Mouse (Mus musculus) layer of hippocampus, postnatal 36 days (tissue): ENCODE measurements at regions not wholly inside any gene's neighbourhood (a gene's known extent, or its start where the extent isn't known, plus 50 kb on each side); places are given as distances from the start of the nearest gene placed in this dataset.

Experiments used
- DNase-seq, 2 experiments: peaks; one replicate each; pipeline ENCODE4 v3.0.0; 2022

- no peak for DNase-seq
Observed at GRCm38 (mm10) chr3:61064720-61065119, 62.1 kb downstream of the P2ry1 start.

- no peak for DNase-seq
Observed at GRCm38 (mm10) chr3:61067067-61067466, 64.5 kb downstream of the P2ry1 start.

DNA sequence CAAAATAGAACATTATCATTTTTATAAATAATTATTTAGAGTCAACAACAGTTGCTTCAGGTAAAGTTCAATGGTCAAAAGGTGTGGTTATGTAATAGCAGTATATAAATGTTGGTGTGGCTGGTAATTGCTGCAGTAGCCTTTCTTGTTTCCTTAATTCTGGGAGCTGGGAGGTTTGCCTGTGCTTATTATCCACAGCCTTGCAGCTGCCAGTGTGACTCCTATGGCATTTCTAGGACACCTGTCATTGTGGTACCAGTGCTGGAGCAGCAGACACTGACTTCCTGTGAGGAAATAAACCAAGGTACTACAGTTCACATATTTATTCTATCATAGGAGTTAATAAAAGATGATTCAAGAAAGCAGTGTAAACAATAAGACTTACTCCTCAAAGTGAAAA lies 65.6 kb downstream of the P2ry1 start:
- DNase-seq: no peak

DNA sequence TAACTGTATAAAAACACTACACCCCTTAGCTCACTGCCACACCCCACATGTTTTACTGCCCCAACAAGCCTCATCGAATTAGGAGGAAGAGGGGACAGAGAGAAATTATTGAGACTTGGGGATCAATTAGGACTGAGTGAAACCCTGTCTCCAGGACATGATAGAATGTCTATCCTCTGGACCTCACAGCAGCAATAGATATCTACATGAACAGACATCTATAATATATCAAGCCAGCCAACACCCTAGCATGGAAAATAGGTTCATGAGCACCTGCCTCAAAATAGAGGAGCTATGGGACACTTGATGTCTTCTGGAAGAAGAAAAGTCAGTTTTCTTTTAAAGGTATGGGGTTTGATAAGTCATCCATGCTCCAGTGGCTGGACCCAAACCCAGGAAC lies 68.4 kb downstream of the P2ry1 start:
- DNase-seq: no peak

- DNase-seq: no peak
Observed at GRCm38 (mm10) chr3:61072330-61072729, 69.7 kb downstream of the P2ry1 start.

DNA sequence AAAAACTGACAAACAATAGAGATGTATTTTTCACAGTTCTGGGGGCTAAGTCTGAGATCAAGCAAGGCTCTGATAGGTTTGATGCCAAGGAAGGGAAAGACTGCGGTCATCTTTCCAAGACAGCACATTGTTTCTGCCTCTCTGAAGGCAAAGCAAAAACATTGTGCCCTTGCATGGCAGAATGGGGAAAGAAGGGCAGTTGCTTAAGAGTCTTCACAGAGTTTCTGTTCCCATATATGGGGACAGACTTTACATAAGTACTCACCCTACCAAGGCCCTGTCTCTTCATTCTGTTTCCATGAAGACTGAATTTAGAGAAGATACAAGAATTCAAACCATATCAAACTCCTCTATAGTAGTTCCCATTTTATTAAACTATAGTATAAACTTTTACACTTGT lies 70.5 kb downstream of the P2ry1 start:
- no peak for DNase-seq

- no peak for DNase-seq
Observed at GRCm38 (mm10) chr3:61073806-61074205, 71.2 kb downstream of the P2ry1 start.

DNA sequence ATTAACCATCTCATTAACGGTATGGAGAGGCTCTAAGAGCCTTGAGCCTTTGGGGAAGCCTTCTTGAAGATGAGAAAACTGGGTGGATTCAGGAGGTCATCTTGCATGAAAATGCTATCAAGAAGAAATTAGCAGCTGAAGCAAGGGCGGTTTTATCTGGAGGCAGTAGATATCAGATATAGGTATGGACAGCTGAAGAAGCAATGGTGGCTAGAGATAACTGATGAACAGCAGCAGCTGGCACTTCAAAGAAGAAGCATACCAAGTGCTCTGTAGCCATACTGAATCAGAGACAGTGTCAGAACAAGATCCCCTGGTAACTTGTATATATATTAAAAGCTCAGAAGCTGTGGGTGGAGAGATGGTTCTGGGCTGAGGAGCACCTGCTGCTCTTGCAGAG lies 73.2 kb downstream of the P2ry1 start:
- no peak for DNase-seq

DNA sequence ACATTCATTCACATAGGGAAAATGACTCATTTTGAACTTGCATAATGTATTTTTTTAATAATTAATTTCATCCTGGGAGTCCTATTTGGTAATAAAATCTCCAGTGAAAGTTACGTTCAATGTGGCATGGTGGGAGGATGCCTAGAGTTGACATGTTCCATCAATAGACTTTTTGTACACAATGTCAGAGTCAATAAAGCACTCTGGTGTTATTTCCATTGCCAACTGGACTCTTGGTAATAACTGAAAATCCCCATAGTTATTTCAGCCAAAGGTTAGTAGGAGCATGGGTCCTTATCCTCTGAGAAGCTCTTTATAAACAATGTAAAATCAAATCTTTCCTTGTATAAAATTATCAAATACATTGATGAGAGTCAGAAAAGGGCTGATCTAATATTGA lies 87.3 kb downstream of the P2ry1 start:
- DNase-seq: no peak

DNA sequence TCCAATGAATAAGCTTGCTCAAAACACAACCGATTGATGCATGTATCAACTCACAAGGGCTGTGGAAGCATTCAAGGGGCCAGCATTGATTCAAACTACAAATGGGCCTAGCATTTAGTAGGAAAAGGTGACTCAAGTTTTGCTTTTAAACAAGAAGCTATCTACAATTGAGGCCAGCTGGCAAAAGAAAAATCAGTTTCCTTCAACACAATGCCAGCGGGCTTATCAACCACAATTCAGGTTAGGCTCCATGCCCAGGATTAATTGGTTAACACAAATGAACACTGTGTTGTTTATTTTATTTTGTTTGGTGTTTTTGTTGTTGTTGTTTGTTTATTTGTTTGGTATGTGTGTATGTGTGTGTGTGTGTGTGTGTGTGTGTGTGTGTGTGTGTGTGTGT lies 89.4 kb downstream of the P2ry1 start:
- DNase-seq: no peak

- DNase-seq: no peak
Observed at GRCm38 (mm10) chr3:61116364-61116763, 113.8 kb downstream of the P2ry1 start.

DNA sequence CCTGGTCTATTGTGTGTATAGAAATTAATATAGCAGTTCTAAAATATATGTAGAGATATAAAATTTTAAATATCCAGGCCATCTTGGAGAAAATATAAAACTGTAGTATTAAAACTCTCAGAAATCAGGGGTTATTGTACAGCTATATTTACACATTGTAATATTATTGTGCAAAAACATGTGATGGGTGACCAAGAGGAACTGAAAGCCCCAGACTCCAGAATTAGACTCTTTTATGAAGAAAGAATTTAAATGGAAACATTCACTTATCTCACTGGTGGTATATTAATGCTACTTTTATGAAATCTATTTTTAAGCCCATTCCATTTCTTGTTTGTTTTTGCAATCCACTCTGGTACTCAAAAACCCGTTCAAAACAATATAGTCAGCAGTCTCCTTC lies 130.5 kb downstream of the P2ry1 start:
- DNase-seq: no peak

DNA sequence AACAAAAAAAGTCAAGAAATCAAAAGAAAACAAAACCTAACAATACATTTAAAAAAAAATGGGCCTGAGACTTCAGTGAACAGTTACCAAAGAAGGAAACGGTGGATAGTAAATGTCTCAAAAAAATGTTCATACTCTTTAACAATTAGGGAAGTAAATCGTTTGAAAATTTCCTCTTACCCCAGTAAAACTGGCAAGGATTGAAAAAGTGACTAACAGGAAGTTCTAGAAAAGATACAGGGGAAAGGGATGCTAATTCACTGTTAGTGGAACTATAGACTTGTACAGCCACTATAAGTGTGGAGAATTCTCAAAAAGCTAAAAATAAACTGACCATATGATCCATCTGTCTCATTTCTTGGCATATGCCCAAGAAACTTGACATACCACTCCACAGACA lies 151.5 kb downstream of the P2ry1 start:
- DNase-seq: no peak

GRCm38 (mm10) chr3:61159811-61160210 lies 157.2 kb downstream of the P2ry1 start:
- no peak for DNase-seq

DNA sequence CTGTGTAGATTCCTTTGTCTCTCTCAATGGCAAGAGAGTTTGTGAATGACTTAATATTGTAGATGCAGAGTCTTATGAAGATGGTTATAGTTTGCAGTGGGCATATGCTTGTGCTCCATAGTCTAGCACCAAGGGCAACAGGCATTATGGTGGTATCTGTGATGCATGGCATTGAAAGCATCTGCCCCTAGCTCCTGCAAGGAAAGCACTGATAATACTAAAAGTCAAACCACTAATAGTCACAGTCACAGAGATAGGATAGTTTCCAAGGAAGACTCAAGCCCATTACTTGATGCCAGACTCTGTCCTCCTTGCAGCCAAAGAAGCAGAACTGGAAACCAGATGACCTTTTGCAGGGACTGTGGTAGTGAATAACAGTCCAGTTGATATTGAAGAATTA lies 158.8 kb downstream of the P2ry1 start:
- no peak for DNase-seq

DNA sequence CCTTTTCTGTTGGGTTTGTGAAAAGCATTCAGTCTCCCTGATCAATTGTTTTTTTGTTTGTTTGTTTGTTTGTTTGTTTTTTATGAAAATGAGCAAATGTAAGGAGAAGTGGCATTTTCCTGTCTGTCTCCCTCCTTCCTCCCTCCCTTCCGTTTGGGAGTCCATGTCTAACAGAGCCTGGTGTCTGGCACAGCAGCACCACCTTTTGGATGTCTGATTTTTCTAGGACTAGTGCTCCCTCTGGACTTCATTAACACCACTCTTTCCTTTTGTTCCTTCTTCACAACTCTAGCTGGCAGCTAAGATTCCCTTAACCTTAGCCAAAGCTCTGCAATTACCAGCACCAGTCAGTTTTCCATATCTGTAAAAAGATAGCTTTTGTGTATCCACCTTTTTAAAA lies 175.6 kb upstream of the Rap2b start:
- DNase-seq: no peak

DNA sequence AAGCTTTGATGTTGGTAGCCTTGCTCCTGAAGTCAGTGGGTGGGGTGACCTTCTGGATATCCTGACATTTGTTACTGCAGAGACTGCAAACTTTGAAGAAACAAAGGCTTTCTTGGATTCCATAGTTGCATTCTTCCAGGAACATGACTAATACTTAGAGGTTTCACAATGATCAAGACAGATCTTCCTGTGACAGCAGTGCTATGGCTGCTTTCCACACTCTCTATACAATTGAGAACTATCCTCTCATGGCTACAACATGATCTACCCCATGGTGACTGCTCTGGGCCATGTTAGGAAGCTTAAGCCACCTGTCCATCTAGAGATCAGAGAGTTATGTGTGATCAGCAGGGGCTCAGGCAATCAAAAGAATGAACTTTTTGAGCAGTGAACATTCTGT lies 172.8 kb upstream of the Rap2b start:
- no peak for DNase-seq

DNA sequence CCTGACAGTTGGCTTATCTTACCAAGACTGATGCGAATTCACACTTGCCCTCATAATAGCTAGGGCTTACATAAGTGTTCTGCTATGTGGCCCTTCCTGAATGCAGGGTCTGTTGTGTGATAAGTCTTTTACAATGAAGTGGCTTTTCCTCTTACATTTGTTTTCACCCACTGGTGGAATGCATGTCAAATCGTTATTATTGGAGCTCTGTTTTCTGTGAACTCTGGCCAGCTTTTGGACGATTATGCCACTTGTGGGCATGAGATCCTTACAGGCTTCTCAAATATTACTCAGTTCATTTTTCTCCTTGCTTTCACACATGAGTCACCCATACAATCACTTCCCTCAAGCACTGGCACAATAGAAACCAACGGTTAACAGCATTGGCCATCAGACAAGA lies 144.9 kb upstream of the Rap2b start:
- no peak for DNase-seq

DNA sequence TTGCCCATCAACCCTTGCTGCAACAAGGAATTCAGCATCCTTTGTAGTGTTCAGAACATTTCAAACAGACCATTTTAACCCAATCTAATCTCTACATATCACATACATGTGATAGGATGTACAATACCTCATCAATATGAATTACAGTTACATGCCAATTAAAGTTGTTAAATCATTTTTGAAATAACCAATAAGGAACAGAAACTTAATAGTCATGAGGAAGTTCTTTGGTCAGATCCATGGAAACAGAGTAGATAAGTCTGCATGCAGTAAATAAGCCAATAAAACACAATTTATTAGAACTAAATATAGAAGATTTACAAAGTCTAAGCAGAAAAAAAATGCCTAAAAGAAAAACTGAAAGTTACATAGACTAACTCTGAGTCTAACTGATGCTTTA lies 136.9 kb upstream of the Rap2b start:
- DNase-seq: no peak

- no peak for DNase-seq
Observed at GRCm38 (mm10) chr3:61225054-61225453, 136.4 kb upstream of the Rap2b start.

DNA sequence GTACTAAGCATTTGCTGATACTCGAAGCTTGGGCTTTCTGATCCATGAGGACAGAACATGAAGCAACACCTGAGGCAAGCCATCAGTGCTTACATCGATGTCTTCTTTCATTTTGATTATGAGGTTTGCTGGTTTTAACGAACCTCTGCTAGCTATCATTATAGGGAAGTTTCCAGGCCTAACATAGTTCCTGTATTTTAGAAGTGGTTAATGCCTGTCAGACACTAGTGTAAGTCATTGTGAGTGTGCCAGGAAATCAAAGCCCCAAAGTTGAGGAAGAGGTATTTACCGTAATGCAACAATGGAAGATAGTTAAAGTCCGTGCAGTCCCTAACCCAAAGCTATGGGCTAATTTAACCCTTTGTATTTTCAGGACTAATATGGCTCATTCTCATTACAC lies 120.1 kb upstream of the Rap2b start:
- no peak for DNase-seq

DNA sequence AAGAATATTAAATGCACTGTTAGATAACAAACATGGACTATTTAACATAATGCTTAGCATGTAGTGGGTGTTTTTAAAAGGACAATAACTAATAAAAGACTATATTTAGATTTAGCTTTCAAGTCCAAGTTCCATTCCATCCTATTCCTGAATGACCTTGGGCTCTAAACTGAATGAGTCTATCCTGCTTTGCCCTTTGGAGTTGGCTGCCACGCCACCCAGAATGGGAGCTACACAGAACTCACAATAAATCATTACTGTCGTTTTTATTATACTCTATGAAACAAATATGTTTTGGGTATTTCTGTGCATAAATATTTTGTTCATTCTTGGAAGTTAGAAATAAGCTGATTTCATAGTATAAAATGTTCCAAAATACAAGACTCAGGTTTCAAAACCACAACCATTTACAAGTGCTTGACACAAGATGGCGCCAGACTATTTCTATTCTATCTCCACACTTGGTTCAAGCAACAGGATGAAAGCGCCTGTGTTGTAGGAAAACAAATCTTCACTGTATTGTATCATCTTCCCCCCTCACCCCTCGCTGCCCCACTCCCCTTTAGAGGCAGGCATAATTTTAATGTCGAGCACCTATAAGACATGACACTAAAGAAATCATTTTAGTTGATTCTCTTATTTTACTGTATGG lies 117.4 kb upstream of the Rap2b start:
- peak in 1 of 2 experiments; percentile 21 for DNase-seq

DNA sequence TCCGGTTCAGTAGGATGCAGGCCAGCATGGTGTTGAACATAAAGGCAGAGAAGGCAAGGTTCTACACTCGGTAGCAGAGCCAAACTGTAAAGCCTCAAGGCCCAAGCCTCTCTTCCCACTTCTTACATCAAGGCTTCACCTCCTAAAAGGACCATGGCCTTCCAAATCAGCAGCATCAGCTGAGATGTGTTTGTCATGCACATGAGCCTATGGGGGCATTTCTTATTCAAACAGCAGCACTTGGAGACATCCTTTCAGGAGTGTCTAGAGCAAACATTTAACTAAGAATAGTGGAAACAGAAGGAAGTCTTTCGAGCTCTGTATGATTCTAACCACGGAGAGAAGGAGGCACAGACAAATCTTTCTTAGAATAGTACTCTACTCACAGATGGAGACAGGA lies 115.0 kb upstream of the Rap2b start:
- DNase-seq: no peak

DNA sequence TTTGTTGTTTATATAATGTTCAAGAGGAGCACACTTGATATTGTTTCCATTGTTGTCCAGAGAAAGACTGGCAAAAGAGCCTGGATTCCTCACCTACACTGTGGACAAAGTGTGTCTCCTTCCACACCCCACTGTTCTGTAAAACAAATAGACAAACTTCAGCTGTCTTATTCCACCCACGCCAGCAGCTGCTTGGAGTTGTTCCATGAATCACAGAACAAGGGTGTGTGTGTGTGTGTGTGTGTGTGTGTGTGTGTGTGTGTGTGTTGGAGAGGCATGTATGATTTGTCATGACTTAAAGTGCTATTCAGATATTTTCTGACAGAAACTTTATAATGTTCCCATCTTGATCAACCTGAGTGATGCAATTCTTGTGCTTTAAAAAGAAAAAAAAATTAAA lies 114.1 kb upstream of the Rap2b start:
- DNase-seq: no peak

DNA sequence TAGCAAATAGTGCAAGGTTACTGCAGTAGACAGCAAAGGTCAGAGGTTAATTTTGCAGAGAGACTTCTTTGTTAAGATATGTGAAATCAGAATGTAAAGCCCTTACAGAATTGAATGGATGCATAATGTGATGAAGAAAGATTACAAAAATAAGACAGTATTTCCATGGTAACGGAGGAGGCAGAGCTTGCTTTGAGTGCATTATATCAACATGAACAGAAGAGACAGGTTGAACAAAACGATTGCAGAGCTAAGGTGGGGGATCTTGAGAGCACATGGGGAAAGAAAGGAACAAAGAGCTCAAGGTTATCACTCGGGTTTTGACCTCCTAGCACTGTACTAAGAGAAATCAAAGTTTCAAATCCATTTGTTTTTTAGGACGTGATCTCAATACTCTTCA lies 106.2 kb upstream of the Rap2b start:
- no peak for DNase-seq
